Mouse (Mus musculus) adrenal gland, postnatal 4 days (tissue): Measurements from ENCODE around the gene Rab17. TPM values are rescaled to one million over a fixed set of nuclear protein-coding genes. Genes with fewer than 3 reads are reported as not detected.

ENCODE experiments used
- DNase-seq, 2 experiments: peaks; one replicate each; pipeline ENCODE4 v3.0.0; 2021 to 2022; ENCODE audit warnings: low spot score in 2 of 2, mixed read lengths in 2 of 2
- long read RNA-seq, 2 experiments: library from polyadenylated mRNA; stranded (forward); transcript quantifications; one replicate each; pipeline ENCODE4 v2.0.0; 2021
- total RNA-seq, 2 experiments: library from RNA; stranded (reverse); gene quantifications; 2 replicates each; pipeline ENCODE4 v1.2.3; 2021

The Rab17 gene
- total RNA-seq: 1 to 10 TPM; 1.2 to 2.5 TPM
- long read RNA-seq, experiment 1: 0 reads
- long read RNA-seq, experiment 2, transcript Rab17-201 (6 exons, 1,831 nt): major isoform, 5 of 6 reads
- long read RNA-seq, experiment 2, partial matches to known transcripts: 0 of 6 reads
- long read RNA-seq, experiment 2, other reads (novel, unspliced or antisense): 1 of 6 reads

DNA sequence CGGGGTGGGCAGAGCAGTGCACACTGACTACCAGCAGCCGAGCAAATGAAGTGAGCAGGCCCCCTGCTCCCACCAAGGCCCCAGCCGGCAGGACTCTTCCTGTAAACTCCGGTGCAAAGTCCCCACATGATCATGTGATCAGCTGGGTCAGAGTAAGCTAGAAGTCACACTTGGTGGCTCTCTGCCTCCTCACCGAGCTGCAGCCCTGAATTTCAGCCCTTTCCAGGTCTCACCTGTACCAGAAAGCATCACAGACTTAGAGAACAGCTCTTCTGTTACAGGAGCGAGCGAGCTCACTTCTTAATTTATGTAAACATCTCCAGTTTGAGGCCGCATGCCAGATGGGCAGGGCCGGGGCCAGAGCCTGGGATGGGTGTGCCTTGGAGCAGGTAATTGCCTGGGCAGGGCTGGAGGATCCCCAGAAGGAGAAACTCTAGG is at the start of gene Rab17:
Gene Rab17, minus strand, starts transcription at position 315 of the 438 bp plus-strand sequence.
- no peak for DNase-seq

DNA sequence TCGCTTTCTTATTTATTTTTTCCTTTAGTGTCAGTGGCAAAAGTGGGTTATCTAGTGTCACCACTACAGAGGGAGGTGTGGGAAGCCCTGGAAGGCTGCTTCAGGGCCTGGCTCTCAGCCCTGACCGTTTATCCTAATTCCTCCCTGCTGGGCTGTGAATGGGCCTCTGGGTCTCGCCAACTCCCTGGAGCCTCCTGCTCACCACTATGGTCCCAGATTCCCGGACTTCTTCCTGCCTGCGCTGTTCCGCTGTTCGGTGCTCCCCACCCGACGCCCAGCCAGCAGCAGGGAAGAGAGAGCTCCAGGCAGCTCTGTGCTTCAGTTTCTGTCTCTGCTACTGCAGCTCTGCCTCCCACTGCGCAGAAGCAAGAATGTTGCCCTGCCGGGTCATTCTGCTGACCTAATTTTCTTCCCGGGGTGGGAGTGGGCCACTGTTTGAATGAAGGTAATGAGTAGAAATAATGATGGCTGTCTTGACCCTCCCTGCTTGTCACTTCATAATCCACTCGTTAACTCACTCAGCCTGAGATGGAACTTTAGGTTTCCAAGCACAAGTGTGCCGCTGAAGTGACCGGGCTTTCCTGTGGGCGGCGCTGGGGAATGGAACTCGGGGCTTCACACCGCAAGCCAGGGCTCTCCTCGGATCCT is 47.8 kb upstream of the Rab17 start:
- no peak for DNase-seq

DNA sequence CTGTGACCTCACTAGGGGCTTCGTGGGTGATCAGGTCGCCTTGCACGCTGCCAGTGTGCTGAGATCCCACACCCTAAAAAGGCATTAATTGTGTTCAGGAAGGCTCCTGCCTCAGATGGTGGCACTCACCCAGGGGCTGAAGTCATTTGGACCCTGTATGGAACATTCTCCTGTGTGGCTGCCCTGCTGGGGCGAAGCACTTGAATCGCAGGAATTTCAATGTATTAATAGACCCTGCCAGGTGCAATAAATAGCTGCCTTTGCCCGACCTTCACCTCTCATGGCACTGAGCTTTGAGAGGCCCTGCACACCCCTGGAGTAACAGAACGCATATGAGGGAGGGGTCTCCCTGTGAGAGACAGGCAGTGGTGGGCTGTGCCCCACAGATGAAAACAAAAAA is 46.1 kb upstream of the Rab17 start:
- no peak for DNase-seq

DNA sequence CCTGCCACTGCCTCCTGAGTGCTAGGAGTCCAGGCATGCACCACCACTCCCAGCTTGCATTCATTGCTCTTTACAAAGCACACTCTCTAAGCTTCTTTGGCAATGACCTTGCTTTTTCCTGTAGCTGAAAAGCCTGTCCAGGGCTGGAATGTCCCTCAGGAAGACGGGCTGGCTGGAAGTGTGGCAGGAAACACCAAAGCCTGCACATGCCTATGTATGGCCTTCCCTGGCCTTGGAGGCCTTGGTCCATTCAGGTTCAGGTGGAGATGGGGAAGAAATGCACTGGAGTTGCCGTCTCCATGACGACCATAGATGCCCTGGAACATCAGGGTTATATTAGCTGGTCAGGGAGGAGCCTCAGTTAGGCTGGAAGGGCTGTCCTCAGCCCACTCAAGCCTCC is 44.3 kb upstream of the Rab17 start:
- no peak for DNase-seq

DNA sequence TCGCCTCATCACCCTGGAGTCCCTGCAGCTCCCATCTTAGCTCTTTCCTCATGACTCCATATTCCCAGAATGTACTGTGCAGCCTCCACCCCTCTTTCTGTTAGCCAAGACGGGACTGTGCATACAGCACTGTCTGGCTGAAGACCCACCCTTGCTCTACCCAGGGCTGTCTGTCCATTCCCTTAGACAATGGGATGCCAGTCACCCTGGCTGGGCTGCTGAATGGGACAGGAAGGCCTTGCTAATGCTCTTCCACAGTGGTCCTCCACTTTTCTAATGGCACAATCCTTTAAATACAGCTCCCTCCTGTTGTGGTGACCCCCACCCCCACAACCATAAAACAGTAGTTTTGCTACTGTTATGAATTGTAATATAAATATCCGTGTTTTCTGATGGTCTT is 41.9 kb upstream of the Rab17 start:
- no peak for DNase-seq

DNA sequence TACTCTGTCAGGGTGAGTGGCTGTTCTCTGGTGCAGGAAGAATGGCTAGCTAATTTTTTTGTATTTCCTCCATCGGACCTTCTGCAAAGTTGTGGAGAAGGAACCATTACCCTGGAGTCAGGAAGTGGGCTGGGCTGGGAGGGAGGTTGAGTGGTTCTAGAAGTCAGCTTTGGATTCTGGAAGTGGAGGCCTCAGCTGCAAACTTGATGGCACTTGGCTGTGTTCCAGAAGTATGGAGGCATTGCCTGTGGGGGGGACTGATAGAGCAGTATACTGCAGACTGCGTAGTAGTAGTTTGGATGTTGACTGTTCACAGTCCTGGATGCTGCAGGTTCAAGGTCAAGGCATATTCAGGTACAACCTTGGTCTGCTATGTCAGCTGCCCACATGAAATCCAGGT is 41.3 kb upstream of the Rab17 start:
- DNase-seq: no peak

DNA sequence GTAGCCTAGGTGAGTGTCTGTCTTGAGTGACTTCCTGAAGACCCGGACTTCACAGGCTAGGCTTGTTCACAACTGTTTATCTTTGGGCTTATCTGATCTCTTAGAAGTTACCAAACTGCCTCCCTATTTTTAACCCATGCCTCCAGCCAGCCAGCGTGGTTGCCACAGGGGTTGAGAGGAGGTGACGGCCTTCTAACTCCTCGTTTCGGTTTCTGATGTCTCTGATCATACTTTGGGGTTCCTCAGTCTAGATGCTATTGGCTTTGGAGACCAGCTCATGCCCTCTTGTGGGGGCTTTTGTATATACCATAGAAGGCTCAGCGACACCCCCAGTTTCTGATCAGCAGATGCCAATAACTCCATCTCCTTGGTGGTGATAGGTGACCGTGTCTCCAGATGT is 40.8 kb upstream of the Rab17 start:
- no peak for DNase-seq

DNA sequence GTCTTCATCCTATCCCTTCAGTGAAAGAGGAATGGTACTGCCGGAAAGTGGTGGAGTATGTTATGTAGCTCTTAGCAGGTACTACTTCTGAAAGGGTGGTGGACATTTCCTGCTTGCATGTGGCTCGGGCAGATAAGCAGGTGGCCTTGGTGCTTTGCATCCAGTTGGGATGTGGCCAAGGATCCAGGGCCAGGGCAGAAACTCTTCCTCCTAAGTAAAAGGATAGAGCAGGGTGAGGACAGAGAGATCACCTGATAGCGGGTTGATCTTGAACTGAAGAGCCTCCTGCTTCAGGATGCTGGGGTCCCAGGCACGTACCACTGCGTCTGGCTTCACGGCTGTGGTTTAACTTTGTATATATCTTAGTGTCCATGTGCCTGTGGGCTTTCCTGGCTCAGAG is 39.8 kb upstream of the Rab17 start:
- no peak for DNase-seq

DNA sequence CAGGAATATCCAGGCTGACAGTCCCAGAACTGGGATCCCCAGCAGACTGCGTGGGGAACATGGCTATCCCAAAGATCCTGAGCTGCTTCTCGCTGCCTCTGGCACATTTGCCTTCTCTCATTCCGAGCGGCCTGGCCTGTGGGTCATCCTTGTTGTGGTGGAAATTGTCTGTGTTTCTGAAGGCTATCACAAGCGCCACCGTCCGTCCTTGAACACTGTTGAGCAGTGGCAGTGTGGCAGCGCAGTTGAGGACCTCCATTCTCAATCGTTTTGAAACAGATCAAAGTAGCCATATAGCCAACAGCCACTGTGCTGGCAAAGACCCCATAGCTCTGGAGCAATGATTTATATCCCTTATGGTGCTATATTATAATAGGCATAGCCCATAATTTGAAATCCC is 39.3 kb upstream of the Rab17 start:
- no peak for DNase-seq

DNA sequence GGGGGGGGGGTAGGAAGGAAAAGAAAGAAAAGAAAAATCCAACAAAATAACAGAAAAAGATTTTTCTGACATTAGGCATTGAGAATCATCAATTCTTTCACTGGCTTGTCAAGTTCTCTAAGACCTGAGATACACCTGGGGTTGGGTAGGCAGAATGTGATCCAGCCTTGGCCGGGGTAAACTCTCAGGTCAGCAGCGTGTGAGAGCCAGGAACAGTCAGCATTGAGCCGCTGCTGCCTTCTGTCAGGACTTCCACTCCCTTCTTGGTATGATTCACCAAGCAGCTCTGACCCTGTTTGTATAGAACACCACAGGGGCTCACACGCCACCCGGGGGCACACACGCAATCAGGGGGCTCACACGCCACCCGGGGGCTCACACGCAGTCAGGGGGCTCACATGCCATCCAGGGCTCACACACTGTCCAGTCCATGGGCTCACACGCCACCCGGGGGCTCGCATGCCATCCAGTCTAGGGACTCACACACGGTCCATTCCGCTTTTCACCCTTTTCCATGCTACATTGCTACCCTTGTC is 38.8 kb upstream of the Rab17 start:
- no peak for DNase-seq

DNA sequence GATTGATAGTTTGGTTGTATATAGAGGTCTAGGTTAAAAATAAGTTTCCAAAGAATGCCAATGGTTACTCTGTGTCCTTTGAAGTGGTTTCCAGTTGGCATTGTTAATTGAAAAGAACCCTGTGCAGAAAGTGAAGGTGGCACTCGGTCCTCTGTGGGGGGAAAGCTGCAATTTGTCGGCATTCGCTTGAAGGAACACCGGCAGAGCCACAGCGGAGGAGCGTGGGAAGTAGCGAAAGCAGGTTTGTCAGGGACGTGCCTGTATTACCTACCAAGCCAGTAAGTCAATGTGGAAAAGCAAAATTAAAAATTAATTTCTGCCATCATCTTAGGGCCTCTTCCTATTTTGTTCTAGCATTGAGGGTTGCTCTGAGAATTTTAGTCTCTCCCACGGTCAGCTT is 37.2 kb upstream of the Rab17 start:
- no peak for DNase-seq

DNA sequence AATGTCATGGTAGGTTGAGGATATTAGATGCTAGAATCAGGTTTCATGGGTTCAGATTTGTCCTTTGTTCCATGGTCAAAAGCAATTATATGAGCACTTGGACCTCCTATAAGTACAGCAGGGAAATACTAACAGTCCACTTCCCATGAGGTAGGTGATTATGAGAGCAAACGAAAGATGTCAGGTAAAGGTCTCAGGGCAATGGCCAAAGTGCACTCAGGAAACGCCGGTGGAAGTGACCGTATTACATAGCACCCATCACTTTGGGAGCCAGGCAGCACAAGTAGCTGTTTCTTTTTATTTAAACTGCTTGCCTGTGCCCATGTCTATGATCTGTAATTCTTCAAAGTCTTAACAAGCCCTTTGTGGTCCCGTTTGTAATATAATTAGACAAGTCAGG is 36.6 kb upstream of the Rab17 start:
- no peak for DNase-seq

DNA sequence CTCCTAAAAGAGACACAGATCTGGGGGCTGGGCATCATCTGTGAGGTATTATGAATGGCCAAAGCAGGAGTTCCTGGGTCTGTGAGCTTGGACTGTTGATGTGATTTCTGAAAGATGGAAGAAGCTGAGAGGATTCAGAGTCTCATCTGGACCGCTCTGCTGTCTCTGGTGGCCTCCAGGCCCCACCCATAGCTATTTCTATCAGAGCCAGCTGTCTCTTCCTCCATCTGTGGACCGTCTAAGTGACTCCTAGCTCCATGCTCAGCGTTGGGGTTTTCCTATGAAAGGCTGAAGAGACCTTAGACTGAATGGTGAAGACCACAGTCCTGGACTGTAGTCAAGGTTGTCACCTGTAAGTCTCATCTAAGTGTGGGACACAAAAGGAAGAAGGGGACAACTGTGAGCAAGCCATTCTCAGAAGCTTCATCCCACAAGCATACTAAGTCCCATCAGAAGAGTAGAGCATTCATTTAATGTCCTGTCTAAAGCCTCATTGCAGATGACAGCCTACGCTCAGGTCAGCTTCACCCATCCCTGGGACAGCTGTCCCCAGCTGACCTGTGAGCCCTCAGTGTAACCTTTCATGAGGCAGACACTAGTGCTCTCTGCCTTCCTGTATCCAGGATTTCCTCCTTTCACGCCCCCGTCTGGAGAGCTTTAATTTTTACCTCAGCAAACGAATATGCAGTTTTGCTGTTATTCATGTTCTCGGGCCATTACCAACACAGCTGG is 34.2 kb upstream of the Rab17 start:
- no peak for DNase-seq

DNA sequence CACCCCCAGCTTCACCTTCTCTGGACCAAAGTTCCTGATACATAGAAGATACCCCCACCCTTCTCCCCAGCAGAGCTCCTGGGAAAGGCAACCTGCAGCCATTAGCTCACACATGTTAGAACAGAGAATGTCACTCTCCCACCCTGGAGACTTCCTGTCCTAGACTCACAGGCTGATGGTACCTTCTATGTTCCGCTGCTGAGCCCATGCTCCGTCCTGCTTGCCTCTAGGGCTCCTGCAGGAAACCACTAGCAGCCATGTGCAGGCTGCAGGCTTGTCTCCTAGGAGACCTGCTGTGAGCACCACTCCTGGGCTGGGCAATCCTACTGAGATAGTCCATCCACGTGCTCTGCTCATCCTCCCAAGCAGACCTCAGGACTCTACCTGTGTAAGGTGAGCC is 33.2 kb upstream of the Rab17 start:
- DNase-seq: no peak

DNA sequence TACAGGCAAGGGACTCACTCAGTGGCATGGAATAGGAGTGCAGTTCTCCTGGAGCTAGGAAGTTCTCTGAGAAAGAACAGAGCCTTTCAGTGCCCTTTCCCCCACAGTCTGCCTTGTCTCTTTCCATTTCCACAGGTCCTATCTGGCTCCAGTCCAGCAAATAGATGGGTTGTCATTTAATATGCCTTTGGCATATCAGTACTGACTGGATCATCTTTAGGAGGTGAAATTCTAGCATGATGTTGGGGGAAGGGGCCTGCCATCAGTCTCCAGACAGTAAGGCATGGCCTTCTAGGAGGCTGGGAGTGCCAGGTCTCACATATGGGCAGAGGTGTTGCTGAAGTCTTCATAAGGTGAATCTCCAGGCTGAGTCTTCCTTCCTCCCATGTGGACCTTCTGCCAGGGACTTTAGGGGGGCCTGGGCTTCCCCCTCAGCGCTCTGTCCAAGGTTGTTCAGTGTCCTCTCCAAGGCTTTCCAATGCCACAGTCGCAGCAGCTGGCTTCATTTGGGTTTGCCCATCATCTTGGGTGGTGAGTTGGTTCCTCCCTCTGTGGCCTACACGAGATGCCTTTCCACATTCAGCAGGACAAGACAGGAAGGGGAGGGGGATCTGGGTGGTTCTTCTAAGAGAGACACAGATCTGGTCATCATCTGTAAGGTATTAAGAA is 32.5 kb upstream of the Rab17 start:
- no peak for DNase-seq

DNA sequence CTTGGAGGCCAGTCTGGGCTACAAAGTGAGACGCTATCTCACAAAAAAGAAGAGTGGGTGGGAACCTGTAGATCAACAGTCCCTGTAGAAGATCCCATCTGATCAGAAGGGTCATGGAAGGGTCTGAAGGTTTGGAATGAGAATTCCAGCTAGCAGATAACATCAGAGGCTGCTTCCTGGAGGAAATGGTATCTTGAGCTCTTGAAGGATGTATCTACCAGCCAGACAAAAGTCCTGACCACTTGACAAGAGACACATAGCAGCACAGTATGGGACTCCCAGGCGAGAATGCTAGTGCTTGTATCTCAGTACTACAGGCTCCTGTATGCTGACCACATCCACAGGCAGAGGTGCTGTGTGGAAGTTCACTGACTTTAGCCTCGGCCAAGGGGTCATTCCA is 31.6 kb upstream of the Rab17 start:
- DNase-seq: no peak

DNA sequence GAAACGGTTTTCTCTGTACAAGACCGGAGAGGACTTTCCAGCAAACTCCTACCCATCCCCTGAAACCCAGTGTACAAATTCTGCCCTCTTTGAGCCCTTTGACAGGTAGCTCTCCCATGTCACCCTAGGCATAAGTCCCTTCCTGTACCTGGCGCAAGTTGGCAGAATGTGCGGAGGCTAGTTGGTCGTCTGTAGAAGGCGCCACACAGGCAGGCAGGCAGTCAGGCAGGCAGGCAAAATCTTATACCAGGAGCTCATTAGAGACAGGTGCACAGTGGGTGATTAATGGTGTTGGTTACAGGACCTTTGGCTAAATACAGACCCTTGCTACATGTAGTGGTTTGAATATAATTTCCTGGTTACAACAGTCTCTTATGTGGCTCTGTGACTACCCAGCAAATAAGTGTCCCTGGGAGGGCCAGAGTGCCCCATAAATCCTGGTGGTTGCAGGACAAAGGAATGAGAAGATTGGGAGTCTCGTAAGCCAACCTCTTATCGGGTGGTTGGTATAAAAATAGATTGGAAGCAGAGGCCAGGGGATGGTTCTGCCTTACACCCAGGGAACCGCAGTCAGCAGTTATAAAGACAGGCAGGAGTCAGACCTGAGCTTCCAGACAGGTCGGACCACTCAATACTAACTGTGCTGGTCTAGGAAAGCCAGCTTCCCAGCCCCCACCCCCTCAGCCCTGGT is 30.6 kb upstream of the Rab17 start:
- no peak for DNase-seq

DNA sequence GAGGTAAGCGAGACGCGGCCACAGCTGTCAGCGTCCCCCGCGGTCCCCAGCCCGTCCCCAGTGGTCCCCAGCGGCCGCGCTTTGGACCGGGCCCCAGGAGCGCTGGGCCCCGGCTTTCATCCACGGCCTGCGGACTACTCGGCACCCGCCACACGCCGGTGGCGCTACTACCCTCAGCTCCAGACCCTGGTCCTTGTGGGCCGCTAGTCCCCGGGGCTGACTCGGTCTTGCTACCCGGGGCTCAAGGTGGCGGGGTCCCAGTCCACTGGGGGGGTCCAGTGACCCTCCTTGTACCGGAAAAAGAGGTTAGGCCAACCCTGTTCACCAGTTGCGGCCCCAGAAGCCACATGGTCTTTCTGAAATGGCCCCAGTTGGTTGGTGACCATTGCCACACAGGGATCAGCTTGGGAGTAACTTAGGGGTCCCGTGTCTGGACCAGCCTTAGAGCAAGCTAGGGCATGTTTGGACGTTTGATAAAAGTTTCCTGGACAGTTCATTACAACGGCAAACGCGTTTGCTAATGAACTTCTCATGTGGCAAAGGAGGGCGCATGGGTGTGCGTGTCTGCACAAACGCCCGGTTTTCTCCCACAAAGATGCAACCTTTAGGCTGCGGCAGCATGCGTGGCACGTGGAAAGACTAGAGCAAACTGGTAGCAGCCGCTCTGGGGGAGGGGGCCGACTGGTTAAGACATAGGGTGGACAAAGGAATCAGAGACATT is 29.6 kb upstream of the Rab17 start:
- peak in 1 of 2 experiments; percentile 22 for DNase-seq

DNA sequence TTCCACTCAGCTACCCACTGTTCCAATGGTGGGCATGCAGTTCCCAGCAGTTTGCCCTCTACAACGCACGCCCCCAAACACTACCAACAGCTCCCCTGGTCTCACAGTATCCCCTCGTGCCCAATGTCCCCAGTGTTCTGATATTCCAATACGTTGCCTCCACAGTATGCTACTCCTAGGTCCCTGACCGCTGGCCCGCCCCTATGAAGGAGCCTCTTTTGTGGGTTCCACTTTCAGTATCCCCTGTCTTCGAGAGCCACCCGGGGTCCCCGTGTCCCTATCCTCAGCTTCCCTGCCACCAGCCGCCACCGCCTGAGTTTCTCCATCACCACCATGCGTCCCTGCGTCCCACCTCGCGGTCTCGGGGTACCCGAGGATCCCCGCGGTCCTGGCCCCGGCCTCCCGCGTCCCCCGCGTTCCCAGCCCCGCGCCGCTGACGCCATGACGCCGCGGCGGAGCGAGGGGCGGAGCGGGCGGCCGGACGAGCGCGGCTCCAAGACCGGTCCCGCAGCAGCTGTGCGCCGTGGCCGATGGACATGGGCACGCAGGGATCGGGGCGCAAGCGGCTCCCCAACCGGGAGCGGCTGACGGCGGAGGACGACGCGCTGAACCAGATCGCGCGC is 28.9 kb upstream of the Rab17 start, which contains the start of gene Lrrfip1:
Gene Lrrfip1, plus strand, starts transcription at position 470 of the 623 bp plus-strand sequence.
- DNase-seq: peak; percentile 32 to 35

DNA sequence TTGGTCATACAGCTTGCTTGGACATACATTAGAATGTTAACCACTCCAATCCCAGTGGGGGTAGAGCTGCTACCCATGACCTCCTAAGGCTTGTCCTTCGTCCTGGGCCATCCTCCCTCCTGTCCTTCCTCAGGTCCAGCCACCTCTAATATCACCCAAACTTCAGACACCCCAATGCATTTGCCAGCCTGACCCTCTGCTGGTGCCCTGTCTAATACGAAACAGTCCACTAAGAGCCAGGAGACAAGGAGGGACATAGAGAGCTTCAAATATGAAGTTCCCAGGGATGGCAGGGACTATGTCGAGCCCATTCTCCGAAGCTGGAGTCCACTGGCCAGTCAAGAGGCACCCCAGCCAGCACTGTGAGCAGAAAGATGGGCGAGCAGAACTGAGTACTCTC is 28.2 kb upstream of the Rab17 start:
- no peak for DNase-seq
